Mouse (Mus musculus) right cerebral cortex, adult 2 months (tissue): ENCODE measurements around the gene Rcc1.
"Not testable (repeated sequence)": the region's sequence is repeated elsewhere in the genome, so short reads cannot be mapped to it uniquely, and the experiment has no call there.

Experiments
- DNase-seq, 2 experiments: peaks; one replicate each; pipeline ENCODE4 v3.0.0; 2021 to 2022; ENCODE audit warnings: low spot score in 2 of 2

Rcc1 gene

DNA sequence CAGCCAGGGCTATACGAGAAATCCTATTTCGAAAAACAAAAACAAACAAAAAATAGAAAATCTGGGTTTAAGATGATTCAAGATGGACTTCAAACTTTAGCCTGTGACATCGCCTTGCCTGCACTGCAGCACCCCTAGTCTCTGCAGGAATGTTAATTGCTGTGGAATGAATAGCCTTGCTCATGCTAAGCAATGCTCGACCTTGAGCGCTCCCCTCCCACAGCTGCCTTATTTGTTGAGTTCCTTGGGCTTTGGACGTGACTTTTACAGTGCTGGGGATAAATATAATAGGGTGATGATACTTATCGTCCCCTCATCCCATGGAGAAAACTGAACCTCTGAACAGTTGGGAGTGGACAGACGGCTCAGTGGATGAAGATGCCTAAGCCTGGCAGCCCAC lies 37.7 kb downstream of the Rcc1 start:
- DNase-seq = no peak

- no peak for DNase-seq
These were observed 40.8 kb downstream of the Rcc1 start for GRCm38 (mm10) chr4:132312627-132313026.

DNA sequence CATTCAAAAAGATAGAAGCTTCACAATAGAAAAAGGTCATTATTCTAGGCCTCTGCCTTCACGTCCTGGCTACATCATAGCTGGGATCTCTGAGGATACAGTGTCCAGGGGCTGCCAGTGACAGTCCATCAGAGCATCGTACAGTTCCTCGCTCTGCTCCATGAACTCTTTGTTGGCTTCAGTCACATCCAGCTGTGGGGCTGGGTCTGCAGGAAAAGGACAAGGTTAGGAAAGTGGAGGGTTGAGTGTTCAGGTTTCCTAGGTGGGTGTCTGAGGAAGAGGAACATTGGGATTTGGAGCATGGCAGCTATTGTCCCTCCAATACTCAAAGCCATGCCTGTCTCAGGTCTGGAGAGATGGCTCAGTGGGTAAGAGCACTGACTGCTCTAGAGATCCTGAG lies 41.6 kb downstream of the Rcc1 start:
- DNase-seq = no peak

- no peak for DNase-seq
These were observed 42.2 kb downstream of the Rcc1 start for GRCm38 (mm10) chr4:132311209-132311608.

- peak; percentile 35 to 53 for DNase-seq
These were observed 43.4 kb downstream of the Rcc1 start for GRCm38 (mm10) chr4:132309849-132310472.

- DNase-seq = peak; percentile 27 to 43
These were observed 44.1 kb downstream of the Rcc1 start for GRCm38 (mm10) chr4:132309140-132309848.

DNA sequence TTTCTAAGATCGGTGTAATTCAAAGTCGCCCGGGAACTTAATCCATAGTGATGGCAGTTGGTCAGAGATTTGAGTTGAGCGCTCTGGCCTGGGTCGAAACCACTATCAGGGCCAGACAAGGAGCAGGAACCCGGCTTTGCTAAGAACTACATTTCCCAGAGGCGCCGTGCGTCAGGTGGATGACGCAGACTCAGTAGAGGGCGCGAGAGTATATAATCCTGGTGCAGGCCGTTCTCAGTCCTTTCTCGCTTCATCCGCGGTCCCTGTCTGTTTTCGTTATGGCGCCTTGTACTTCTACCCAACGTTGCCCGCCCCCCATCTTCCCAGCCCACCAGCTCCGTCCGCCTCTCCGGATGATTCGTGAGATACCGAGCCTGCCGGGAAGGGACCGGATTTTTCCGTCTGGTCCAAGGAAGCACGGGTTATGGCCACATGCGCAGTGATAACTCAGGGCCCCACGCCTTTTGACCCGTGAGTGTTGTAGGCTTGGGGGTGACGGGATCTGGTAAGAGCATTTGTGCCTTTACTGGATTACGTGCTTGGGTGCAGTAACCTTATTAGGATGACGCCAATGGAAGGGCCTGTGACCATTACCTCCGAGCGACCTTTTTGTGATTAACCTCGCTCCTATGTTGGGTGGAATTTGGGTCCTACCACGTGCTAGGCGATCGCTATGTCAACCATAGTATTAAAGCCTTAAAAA lies 44.8 kb downstream of the Rcc1 start:
- DNase-seq = peak; percentile 93

DNA sequence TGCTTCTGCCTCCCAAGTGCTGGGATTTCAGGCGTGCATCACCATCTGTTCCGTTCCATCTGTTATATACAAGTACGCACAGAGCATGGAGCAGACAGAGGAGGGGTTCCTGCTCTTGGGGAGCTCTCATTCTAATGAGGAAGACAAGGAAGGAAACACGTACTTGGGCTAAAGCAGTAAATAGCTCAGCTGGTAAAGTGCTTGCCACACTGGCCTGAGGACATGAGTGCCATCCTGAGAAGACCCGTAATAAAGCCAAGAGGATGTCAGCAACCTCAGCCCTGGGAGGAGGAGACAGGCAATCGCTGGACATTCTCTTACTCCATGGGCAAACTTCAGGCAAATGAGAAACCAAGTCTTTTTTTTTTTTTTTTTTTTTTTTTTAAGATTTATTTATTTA lies 47.4 kb downstream of the Rcc1 start:
- no peak for DNase-seq

GRCm38 (mm10) chr4:132305276-132305675 lies 48.1 kb downstream of the Rcc1 start:
- DNase-seq = no peak

GRCm38 (mm10) chr4:132303484-132303883 lies 49.9 kb downstream of the Rcc1 start:
- not testable (repeated sequence) for DNase-seq

DNA sequence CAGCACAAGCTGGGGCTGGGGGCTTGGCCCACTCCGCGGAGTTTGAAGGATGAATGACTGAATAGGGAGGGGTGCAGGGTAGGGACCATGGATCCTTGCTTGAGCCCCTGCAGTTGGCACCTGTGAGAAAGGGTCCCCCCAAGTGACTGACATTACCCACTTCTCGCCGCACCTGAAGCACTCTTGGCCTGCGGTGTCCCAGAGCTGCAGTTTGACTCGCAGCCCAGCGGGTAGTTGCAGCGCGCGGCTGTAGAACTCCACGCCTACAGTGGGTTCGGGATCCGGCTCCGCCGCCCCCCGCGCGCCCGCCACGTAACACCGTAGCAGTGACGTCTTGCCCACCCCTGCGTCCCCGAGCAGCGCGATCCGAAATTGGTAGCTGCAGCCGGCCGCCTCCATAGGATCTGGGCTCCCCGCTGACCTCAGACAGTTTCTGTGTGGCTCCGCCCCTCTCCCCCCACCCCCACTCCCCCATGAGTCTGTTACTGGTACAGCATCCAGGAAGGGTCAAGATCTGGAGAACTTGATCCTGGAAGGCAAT lies 50.4 kb downstream of the Rcc1 start, which contains the start of gene Rab42:
Gene Rab42, minus strand, starts transcription at position 447 of the 541 bp plus-strand sequence.
- peak; percentile 67 to 72 for DNase-seq

GRCm38 (mm10) chr4:132301965-132302938 lies 51.2 kb downstream of the Rcc1 start:
- no peak for DNase-seq

- DNase-seq = no peak
These were observed 51.9 kb downstream of the Rcc1 start for GRCm38 (mm10) chr4:132301486-132301885.

GRCm38 (mm10) chr4:132299849-132300248 lies 53.6 kb downstream of the Rcc1 start:
- DNase-seq = no peak

- no peak for DNase-seq
These were observed 57.6 kb downstream of the Rcc1 start for GRCm38 (mm10) chr4:132295696-132296390.

DNA sequence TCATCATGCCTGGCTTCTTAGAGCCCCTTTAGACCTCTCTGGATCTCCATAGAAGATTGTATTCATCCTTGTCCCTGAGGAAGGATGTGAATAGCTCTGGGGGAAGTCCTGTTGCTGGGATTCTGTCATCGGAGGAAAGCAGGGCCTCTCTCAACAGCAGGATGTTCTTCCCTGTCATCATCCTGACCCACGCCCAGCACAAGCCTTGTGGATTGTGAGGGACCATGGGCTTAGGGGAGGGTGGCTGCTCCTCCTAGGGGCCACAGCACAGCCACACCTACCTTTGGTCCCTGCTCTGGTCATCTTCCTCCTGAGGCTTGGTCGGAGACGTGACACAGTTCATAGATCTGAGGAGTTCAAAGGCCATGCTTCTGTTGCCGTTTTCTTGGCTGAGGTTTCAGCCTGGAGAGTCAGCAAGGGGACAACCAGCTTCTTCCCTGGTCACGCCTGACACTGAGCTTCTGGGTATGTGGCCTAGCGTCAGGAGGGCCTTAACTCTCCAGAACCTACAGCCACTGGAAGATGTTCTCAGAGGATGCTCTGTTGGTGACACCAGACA lies 59.6 kb downstream of the Rcc1 start:
- no peak for DNase-seq

DNA sequence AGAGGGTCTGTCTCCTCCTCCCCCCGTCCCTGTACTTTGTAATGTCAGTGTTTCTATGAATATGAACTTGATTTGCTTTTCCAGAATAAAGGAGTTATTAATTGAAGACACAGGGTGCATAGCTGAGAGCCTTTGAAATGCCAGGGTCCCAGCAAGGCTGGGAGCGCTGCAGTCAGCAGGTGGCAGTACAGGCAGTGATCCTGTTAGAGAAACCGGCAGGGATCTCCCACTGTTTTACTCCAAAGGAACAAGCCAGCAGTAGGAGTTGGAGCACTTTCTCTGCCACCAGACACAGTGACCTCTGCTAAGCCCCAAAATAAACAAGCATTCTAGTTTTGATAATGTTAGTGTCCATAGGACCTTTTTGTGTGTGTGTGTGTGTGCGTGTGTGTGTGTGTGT lies 60.4 kb downstream of the Rcc1 start:
- DNase-seq = peak; percentile 37 to 48

DNA sequence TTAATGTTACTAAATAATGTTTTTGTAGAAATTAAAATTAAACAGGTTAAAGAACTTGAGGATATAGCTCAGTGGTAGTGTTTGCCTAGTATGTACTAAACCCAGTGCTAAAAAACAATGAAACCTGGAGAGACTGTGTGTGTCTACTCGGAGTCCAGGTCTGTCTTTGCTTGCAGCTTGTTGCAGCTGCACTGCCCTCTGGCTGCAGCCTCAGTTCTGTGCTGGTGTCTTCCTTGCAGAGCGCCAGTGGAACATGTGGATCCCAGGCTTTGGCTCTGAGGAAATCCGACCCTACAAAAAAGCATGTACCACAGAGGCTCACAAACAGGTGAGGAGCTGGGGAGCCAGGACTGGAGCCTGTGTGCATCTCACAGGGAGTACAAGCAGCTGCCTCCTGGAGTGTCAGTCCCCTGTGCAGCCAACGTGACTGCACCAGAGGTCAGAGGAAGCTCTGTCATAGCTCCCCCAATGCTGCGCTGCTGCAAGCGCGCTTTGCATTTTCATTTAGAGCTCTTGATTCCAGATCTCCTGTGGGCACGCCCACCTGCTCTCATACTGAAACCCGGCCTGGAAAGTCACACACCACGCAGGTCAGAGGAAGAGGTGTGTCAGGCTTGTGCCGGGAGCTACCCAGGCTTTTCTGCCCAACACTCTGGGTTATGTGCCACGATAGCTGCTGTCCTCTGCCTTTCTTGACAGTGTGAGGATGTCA lies 61.6 kb downstream of the Rcc1 start:
- DNase-seq = no peak

DNA sequence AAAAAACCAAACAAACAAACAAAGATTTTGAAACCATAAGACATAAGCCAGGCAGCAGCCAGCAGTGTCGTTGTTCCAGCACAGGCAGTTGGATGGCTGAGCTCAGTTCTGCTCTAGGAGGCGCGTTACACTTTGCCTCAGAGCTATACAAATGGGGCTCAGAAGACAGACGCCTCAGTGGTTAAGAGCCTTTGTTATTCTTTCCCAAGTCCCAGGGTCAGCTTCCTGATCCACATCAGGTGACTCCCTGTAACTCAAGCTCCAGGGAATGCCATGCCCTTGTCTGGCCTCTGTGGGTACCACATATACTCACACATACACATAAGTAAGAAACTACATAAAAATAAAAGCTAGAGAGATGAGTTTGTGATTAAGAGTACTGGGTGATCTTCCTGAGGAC lies 62.3 kb downstream of the Rcc1 start:
- DNase-seq = no peak

DNA sequence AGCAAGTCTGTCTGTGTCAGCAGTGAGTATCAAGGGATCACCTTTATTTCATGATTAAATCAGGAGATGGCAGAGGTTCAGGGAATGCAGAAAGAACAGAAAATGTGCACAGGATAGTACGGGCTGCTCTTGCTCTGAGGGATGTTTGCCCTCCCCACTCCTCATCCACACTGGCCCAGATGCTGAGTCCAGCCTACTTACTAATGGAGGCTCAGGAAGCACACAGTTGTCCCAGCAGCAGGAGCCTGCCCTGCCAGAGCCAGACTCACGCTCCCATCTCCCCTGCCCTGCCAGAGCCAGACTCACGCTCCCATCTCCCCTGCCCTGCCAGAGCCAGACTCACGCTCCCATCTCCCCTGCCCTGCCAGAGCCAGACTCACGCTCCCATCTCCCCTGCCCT lies 64.6 kb downstream of the Rcc1 start:
- DNase-seq = not testable (repeated sequence)
